Mouse (Mus musculus) liver, embryonic 13.5 days (tissue): ENCODE data around the gene Rhox2e. TPM values are rescaled to one million over a fixed set of nuclear protein-coding genes. Genes with fewer than 3 reads are reported as not detected.
"Not testable (repeated sequence)": the region's sequence is repeated elsewhere in the genome, so short reads cannot be mapped to it uniquely, and the experiment has no call there.

Experiments used
- ATAC-seq: fragments of 200-750 bp; cut with Nextera tagmentation; 2 replicates; pipeline ENCODE4 v1.8.0; 2017; ENCODE audit warnings: low read depth, mild to moderate bottlenecking, moderate number of reproducible peaks, moderate library complexity
- DNase-seq: peaks from one replicate; pipeline ENCODE4 v3.0.0; 2022
- H3K27ac ChIP-seq: fragments of 300-500 bp; sonication (generic); 2 replicates; pipeline ENCODE4 v1.5.1; 2015; ENCODE audit warnings: moderate library complexity, mild to moderate bottlenecking, inconsistent platforms
- H3K27me3 ChIP-seq: fragments of 300-500 bp; sonication (generic); 2 replicates; pipeline ENCODE4 v1.6.1; 2015; ENCODE audit warnings: mild to moderate bottlenecking, inconsistent platforms
- H3K36me3 ChIP-seq: fragments of 300-500 bp; sonication (generic); 2 replicates; pipeline ENCODE4 v1.6.1; 2015; ENCODE audit warnings: mild to moderate bottlenecking, inconsistent platforms
- H3K4me1 ChIP-seq: fragments of 300-500 bp; sonication (generic); replicated peaks from 2 replicates; pipeline ENCODE4 v1.6.1; 2015; ENCODE audit warnings: inconsistent platforms
- H3K4me2 ChIP-seq: fragments of 300-500 bp; sonication (generic); 2 replicates; pipeline ENCODE4 v1.6.1; 2015; ENCODE audit warnings: inconsistent platforms, mild to moderate bottlenecking, moderate library complexity
- H3K4me3 ChIP-seq: fragments of 300-500 bp; sonication (generic); replicated peaks from 2 replicates; pipeline ENCODE4 v1.5.1; 2015; ENCODE audit warnings: mild to moderate bottlenecking, inconsistent platforms
- H3K9ac ChIP-seq: fragments of 300-500 bp; sonication (generic); 2 replicates; pipeline ENCODE4 v1.6.1; 2015; ENCODE audit warnings: mild to moderate bottlenecking, inconsistent platforms
- H3K9me3 ChIP-seq: fragments of 300-500 bp; sonication (generic); replicated peaks from 2 replicates; pipeline ENCODE4 v1.6.1; 2016; ENCODE audit warnings: inconsistent platforms
- WGBS: fragments of 180-500 bp; shearing (Covaris S2); methylation state at CpG from one replicate; pipeline ENCODE4 v1.1.7; 2015; ENCODE audit not compliant: insufficient replicate concordance; 5-methylcytosine and 5-hydroxymethylcytosine counted together
- polyA plus RNA-seq: library from polyadenylated mRNA; unstranded; fragments of >200 nt; fragmentation: Nextera tagmentation; extraction: Ambion mirVana; gene quantifications from 2 replicates; pipeline ENCODE4 v1.2.1, GENCODE M21; 2015

Gene Rhox2e
- not detected in 2 replicates for polyA plus RNA-seq

- not testable (repeated sequence) for H3K36me3 ChIP-seq, ATAC-seq, H3K27ac ChIP-seq, H3K4me3 ChIP-seq, H3K4me1 ChIP-seq, H3K9me3 ChIP-seq, H3K27me3 ChIP-seq, H3K9ac ChIP-seq, H3K4me2 ChIP-seq, DNase-seq
- WGBS: 76% methylated on average over 2 of the region's 8 CpGs
Observed at GRCm38 (mm10) chrX:37530152-37530551, at the start of gene Rhox2e. Gene Rhox2e, plus strand, starts transcription at chrX:37530452.

GRCm38 (mm10) chrX:37514059-37514458 is 16.2 kb upstream of the Rhox2e start, which contains the start of gene Rhox4d:
Gene Rhox4d, plus strand, starts transcription at chrX:37514359.
- H3K9ac ChIP-seq, H3K4me1 ChIP-seq, H3K36me3 ChIP-seq, DNase-seq, ATAC-seq, H3K4me2 ChIP-seq, H3K27me3 ChIP-seq, H3K4me3 ChIP-seq, H3K27ac ChIP-seq, H3K9me3 ChIP-seq: not testable (repeated sequence)
- 84% methylated on average over 17 of the region's 18 CpGs for WGBS

GRCm38 (mm10) chrX:37541719-37542118 is 11.5 kb downstream of the Rhox2e start, which contains the start of gene Rhox3e:
Gene Rhox3e, plus strand, starts transcription at chrX:37542019.
- DNase-seq, H3K9me3 ChIP-seq, H3K4me3 ChIP-seq, H3K9ac ChIP-seq, H3K27me3 ChIP-seq, H3K36me3 ChIP-seq, H3K4me2 ChIP-seq, ATAC-seq, H3K27ac ChIP-seq, H3K4me1 ChIP-seq: not testable (repeated sequence)
- WGBS: no CpG with 5 or more reads among the region's 4 CpGs

GRCm38 (mm10) chrX:37557112-37557511 is 26.9 kb downstream of the Rhox2e start, which contains the start of gene Rhox4e:
Gene Rhox4e, plus strand, starts transcription at chrX:37557412.
- not testable (repeated sequence) for H3K9ac ChIP-seq, H3K27ac ChIP-seq, ATAC-seq, DNase-seq, H3K4me2 ChIP-seq, H3K4me1 ChIP-seq, H3K36me3 ChIP-seq, H3K9me3 ChIP-seq, H3K4me3 ChIP-seq, H3K27me3 ChIP-seq
- 83% methylated on average over 9 of the region's 18 CpGs for WGBS

GRCm38 (mm10) chrX:37571105-37571504 is 40.9 kb downstream of the Rhox2e start, which contains the start of gene Rhox2f:
Gene Rhox2f, plus strand, starts transcription at chrX:37571405.
- 70% methylated on average over 8 of the region's 8 CpGs for WGBS
- H3K27ac ChIP-seq, H3K9ac ChIP-seq, H3K4me1 ChIP-seq, H3K4me2 ChIP-seq, DNase-seq, H3K36me3 ChIP-seq, H3K9me3 ChIP-seq, H3K27me3 ChIP-seq, ATAC-seq, H3K4me3 ChIP-seq: not testable (repeated sequence)

GRCm38 (mm10) chrX:37572638-37573037 is 42.4 kb downstream of the Rhox2e start:
- H3K4me3 ChIP-seq, H3K4me2 ChIP-seq, H3K9ac ChIP-seq, H3K4me1 ChIP-seq, H3K27ac ChIP-seq, DNase-seq, H3K9me3 ChIP-seq, H3K27me3 ChIP-seq, H3K36me3 ChIP-seq, ATAC-seq: not testable (repeated sequence)
- WGBS: 50% methylated on average over 2 of the region's 2 CpGs

GRCm38 (mm10) chrX:37580692-37581091 is 50.4 kb downstream of the Rhox2e start, which contains the start of gene Rhox3f:
Gene Rhox3f, plus strand, starts transcription at chrX:37580992.
- H3K27me3 ChIP-seq, H3K36me3 ChIP-seq: not testable (repeated sequence)

More at GRCm38 (mm10) chrX:37580692-37581091, 50.4 kb downstream of the Rhox2e start, which contains the start of gene Rhox3f:
- not testable (repeated sequence) for H3K27ac ChIP-seq, H3K4me1 ChIP-seq, DNase-seq, H3K4me2 ChIP-seq, H3K9ac ChIP-seq, H3K9me3 ChIP-seq, H3K4me3 ChIP-seq, ATAC-seq

Other genes starting within 250 kb of the Rhox2e start
- gene Rhox3a2, start 150.4 kb upstream of the Rhox2e start, polyA plus RNA-seq: not detected in 2 replicates
- gene Rhox4a2, start 139.6 kb upstream of the Rhox2e start, polyA plus RNA-seq: not detected in 2 replicates
- gene Rhox2b, start 118.4 kb upstream of the Rhox2e start, polyA plus RNA-seq: not detected in 2 replicates
- not detected in 2 replicates for gene Rhox4b, start 98.0 kb upstream of the Rhox2e start, polyA plus RNA-seq
- gene Rhox2c, start 76.8 kb upstream of the Rhox2e start, polyA plus RNA-seq: not detected in 2 replicates
- gene Rhox3c, start 71.9 kb upstream of the Rhox2e start, polyA plus RNA-seq: not detected in 2 replicates
- gene Rhox4c, start 50.1 kb upstream of the Rhox2e start, polyA plus RNA-seq: not detected in 2 replicates
- gene Rhox2d, start 37.0 kb upstream of the Rhox2e start, polyA plus RNA-seq: not detected in 2 replicates
- gene Rhox4d, start 16.1 kb upstream of the Rhox2e start, polyA plus RNA-seq: not detected in 2 replicates
- gene Rhox3e, start 11.6 kb downstream of the Rhox2e start, polyA plus RNA-seq: not detected in 2 replicates
- gene Rhox4e, start 27.0 kb downstream of the Rhox2e start, polyA plus RNA-seq: not detected in 2 replicates
- not detected in 2 replicates for gene Rhox2f, start 41.0 kb downstream of the Rhox2e start, polyA plus RNA-seq
- gene Rhox3f, start 50.5 kb downstream of the Rhox2e start, polyA plus RNA-seq: not detected in 2 replicates
- not detected in 2 replicates for gene Rhox4f, start 77.3 kb downstream of the Rhox2e start, polyA plus RNA-seq
- not detected in 2 replicates for gene Rhox3g, start 98.2 kb downstream of the Rhox2e start, polyA plus RNA-seq
- not detected in 2 replicates for gene Rhox2g, start 113.0 kb downstream of the Rhox2e start, polyA plus RNA-seq
- gene Rhox4g, start 120.9 kb downstream of the Rhox2e start, polyA plus RNA-seq: not detected in 2 replicates
- not detected in 2 replicates for gene Rhox3h, start 138.3 kb downstream of the Rhox2e start, polyA plus RNA-seq
- not detected in 2 replicates for gene Rhox2h, start 142.8 kb downstream of the Rhox2e start, polyA plus RNA-seq